Mouse (Mus musculus): ENCODE results near the gene Scarb2. TPM values are rescaled to one million over a fixed set of nuclear protein-coding genes. Genes with fewer than 3 reads are reported as not detected.

The Scarb2 gene
- 10 to 100 TPM; 22.2 to 26.0 TPM for polyA plus RNA-seq (2017; shearing (Covaris generic))

GRCm38 (mm10) chr5:92506733-92507132 is at the start of gene Scarb2:
TSS of gene Scarb2 (minus strand) at chr5:92506833.

GRCm38 (mm10) chr5:92554891-92555511 is 48.4 kb upstream of the Scarb2 start, which contains the start of gene Fam47e:
TSS of gene Fam47e (plus strand) at chr5:92555069.

GRCm38 (mm10) chr5:92435025-92435584 is 71.5 kb downstream of the Scarb2 start, which contains the start of gene Nup54:
TSS of gene Nup54 (minus strand) at chr5:92435219.

Other genes starting within 250 kb of the Scarb2 start
- 10 to 100 TPM; 10.8 to 13.4 TPM for gene Naaa, start 228.7 kb downstream of the Scarb2 start, polyA plus RNA-seq (2017; shearing (Covaris generic))
- gene Sdad1, start 196.4 kb downstream of the Scarb2 start, polyA plus RNA-seq (2017; shearing (Covaris generic)): 10 to 100 TPM; 33.4 to 54.3 TPM
- 1 to 10 TPM in 1 of 2 experiments, under 1 TPM in 1; 0.47 to 2.1 TPM for gene Cxcl9, start 178.8 kb downstream of the Scarb2 start, polyA plus RNA-seq (2017; shearing (Covaris generic))
- 10 to 100 TPM in 1 of 2 experiments, 1 to 10 TPM in 1; 6.7 to 12.1 TPM for gene Art3, start 175.0 kb downstream of the Scarb2 start, polyA plus RNA-seq (2017; shearing (Covaris generic))
- gene Cxcl10, start 157.9 kb downstream of the Scarb2 start, polyA plus RNA-seq (2017; shearing (Covaris generic)): 10 to 100 TPM in 1 of 2 experiments, 1 to 10 TPM in 1; 7.2 to 21.2 TPM
- 10 to 100 TPM; 38.4 to 51.4 TPM for gene Nup54, start 71.6 kb downstream of the Scarb2 start, polyA plus RNA-seq (2017; shearing (Covaris generic))
- gene Fam47e, start 48.2 kb upstream of the Scarb2 start, polyA plus RNA-seq (2017; shearing (Covaris generic)): under 1 TPM in 1 of 2 experiments, not detected in 1; 0.21 TPM
- gene Stbd1, start 96.2 kb upstream of the Scarb2 start, polyA plus RNA-seq (2017; shearing (Covaris generic)): under 1 TPM in 1 of 2 experiments, not detected in 1; 0.86 TPM
- under 1 TPM; 0.13 to 0.41 TPM for gene Ccdc158, start 168.4 kb upstream of the Scarb2 start, polyA plus RNA-seq (2017; shearing (Covaris generic))
- 1 to 10 TPM in 1 of 2 experiments, under 1 TPM in 1; 0.10 to 3.3 TPM for gene Shroom3, start 176.6 kb upstream of the Scarb2 start, polyA plus RNA-seq (2017; shearing (Covaris generic))